Mouse (Mus musculus): ENCODE results near the gene Fig4.

- TF ChIP-seq CTCF (IDR thresholded peaks at IDR 0.05; ENCODE audit: borderline replicate concordance, control insufficient read depth, extremely low read depth, insufficient read depth, low read length, poor library complexity) (no peak), POLR2A (IDR thresholded peaks at IDR 0.05; ENCODE audit: control insufficient read depth, extremely low read depth, insufficient read depth, low read length, poor library complexity) (no peak)
These were observed 31.2 kb downstream of the Fig4 start for GRCm38 (mm10) chr10:41271860-41272259.
